Mouse (Mus musculus) embryonic facial prominence, embryonic 13.5 days (tissue): ENCODE measurements around the gene Ltb. TPM values are rescaled to one million over a fixed set of nuclear protein-coding genes. Genes with fewer than 3 reads are reported as not detected.

Experiments used
- ATAC-seq: fragments of 200-750 bp; cut with Nextera tagmentation; 2 replicates; pipeline ENCODE4 v1.8.0; 2017; ENCODE audit warnings: low read depth; ENCODE audit not compliant: insufficient number of reproducible peaks, insufficient read depth, low FRiP score, low TSS enrichment
- H3K27ac ChIP-seq: fragments of 300-500 bp; sonication (generic); 2 replicates; pipeline ENCODE4 v1.5.1; 2015; ENCODE audit warnings: moderate library complexity, mild to moderate bottlenecking, inconsistent platforms
- H3K27me3 ChIP-seq: fragments of 300-500 bp; sonication (generic); 2 replicates; pipeline ENCODE4 v1.6.1; 2015; ENCODE audit warnings: mild to moderate bottlenecking, inconsistent platforms
- H3K36me3 ChIP-seq: fragments of 300-500 bp; sonication (generic); 2 replicates; pipeline ENCODE4 v1.6.1; 2015; ENCODE audit warnings: mild to moderate bottlenecking, inconsistent platforms
- H3K4me1 ChIP-seq: fragments of 300-500 bp; sonication (generic); 2 replicates; pipeline ENCODE4 v1.6.1; 2015; ENCODE audit warnings: inconsistent platforms
- H3K4me2 ChIP-seq: fragments of 300-500 bp; sonication (generic); 2 replicates; pipeline ENCODE4 v1.6.1; 2015; ENCODE audit warnings: moderate library complexity, mild to moderate bottlenecking, inconsistent platforms
- H3K4me3 ChIP-seq: fragments of 300-500 bp; sonication (generic); 2 replicates; pipeline ENCODE4 v1.5.1; 2015; ENCODE audit warnings: mild to moderate bottlenecking, inconsistent platforms
- H3K9ac ChIP-seq: fragments of 300-500 bp; sonication (generic); 2 replicates; pipeline ENCODE4 v1.6.1; 2015; ENCODE audit warnings: mild to moderate bottlenecking, inconsistent platforms
- H3K9me3 ChIP-seq: fragments of 300-500 bp; sonication (generic); 2 replicates; pipeline ENCODE4 v1.6.1; 2016; ENCODE audit warnings: inconsistent platforms
- WGBS: fragments of 180-500 bp; shearing (Covaris S2); methylation state at CpG from one replicate; pipeline ENCODE4 v1.1.7; 2015; ENCODE audit warnings: mixed read lengths; 5-methylcytosine and 5-hydroxymethylcytosine counted together
- polyA plus RNA-seq: library from polyadenylated mRNA; unstranded; fragments of >200 nt; fragmentation: Nextera tagmentation; extraction: Ambion mirVana; gene quantifications from 2 replicates; pipeline ENCODE4 v1.2.1, GENCODE M21; 2015

Gene Ltb
- 1.8 and 2.1 TPM in 2 replicates for polyA plus RNA-seq

DNA sequence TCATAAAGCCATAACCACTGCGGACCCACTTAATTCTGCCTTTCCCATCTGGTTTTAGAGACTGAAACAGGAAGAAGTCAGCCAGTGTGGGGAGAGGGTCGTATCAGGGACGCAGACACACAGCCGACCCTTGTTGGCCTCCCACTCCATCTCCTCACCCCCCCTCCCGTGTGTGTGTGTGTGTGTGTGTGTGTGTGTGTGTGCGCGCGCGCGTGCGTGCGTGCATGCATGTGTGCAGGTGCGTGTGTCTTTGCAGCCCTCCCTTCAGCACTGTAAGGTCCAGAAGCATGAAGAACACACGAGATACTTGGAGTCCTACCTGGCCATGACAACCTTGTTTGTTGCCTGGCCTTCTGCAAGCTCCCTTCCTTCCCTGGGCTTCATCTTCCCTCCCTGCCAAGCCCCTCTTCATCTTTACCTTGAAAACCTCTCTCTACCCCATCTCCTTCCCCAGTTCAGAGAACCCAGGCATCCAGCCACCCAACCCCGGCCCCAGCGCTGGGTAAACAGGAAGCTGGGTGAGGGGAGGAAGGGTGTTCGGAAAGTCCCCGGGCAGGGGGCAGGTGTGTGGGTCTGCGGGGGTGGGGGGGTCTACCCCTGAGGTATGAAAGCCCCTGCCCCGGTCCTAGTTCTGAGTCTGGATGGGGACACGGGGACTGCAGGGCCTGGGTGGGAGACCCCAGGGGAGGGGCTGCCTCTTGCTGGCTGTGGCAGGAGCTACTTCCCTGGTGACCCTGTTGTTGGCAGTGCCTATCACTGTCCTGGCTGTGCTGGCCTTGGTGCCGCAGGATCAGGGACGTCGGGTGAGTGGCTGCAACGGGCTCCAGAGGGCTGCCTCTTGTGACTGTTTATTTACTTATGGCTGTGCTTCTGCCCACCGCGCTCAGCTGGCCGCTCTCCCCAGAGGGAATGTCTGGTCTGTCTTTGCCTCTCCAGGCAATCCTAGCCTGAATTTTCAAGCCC, at the start of gene Ltb:
TSS of gene Ltb (plus strand) at position 559 of the 963 bp plus-strand sequence.
- peak within 1 kb of the TSS; percentile 69 for H3K9ac ChIP-seq
- H3K4me2 ChIP-seq: peak within 1 kb of the TSS; percentile 77
- peaks cover 54% of the 10 kb centered on the region for H3K27me3 ChIP-seq
- no peak within 1 kb of the TSS for H3K27ac ChIP-seq
- no peaks in the 10 kb centered on the region for H3K36me3 ChIP-seq
- H3K4me3 ChIP-seq: peak within 1 kb of the TSS; percentile 49
- no peak for ATAC-seq
- no peaks in the 10 kb centered on the region for H3K9me3 ChIP-seq
- 59% methylated on average over 25 of the region's 28 CpGs for WGBS
- H3K4me1 ChIP-seq: peaks cover 14% of the 10 kb centered on the region; the same call in 1 of the 2 replicates

DNA sequence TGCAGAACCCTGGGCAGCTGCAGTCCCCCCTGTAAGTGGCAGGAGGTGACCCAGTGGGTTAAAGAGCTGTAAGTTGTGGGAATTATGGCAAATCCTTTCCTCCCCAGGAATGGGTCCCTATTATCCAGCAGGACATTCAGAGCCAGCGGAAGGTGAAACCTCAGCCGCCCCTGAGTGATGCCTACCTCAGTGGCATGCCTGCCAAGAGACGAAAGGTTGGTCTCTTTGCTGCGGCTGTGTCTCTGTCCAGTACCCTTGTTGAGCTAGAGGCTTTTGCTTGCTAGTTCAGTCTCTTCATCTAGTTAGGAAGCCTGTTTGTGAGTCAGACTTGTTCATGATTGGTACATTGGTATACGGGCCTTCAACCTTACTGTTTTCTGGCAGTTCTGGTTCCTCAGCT, 48.1 kb upstream of the Ltb start:
- 86% methylated on average over 5 of the region's 5 CpGs for WGBS
- H3K27me3 ChIP-seq: no peaks in the 10 kb centered on the region
- H3K36me3 ChIP-seq: peaks cover 96% of the 10 kb centered on the region
- no peak overlapping the region for H3K9ac ChIP-seq
- H3K4me3 ChIP-seq: no peak overlapping the region
- no peaks in the 10 kb centered on the region for H3K9me3 ChIP-seq
- no peak overlapping the region for H3K27ac ChIP-seq
- H3K4me2 ChIP-seq: no peak overlapping the region
- no peaks in the 10 kb centered on the region for H3K4me1 ChIP-seq
- no peak for ATAC-seq

DNA sequence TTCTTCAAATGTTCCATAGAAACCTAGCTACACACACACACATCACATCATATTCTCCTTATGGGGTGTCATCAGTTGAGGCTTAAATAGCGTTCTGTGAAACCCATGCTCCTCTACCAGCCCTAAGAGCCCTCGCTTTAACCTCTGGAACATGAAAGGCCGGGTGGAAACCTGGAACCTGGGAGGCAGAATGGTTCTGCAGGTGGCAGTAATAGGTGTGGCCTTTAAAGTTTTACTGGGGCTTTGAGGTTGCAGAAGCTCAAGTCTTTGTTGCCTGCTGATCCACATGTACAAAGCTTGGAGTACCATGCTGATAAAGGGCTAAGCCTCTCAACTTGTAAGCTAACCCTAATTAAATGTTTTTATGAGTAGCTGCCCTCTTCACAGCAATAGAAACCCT, 46.9 kb upstream of the Ltb start:
- Histone ChIP-seq H3K27me3 (no peaks in the 10 kb centered on the region), H3K9ac (no peak overlapping the region), H3K4me1 (no peaks in the 10 kb centered on the region), H3K36me3 (peaks cover 96% of the 10 kb centered on the region), H3K4me2 (no peak overlapping the region), H3K9me3 (no peaks in the 10 kb centered on the region), H3K4me3 (no peak overlapping the region), H3K27ac (peak overlapping the region; percentile 35; the same call in 1 of the 2 replicates)
- no peak for ATAC-seq
- 64% methylated on average over 3 of the region's 3 CpGs for WGBS

DNA sequence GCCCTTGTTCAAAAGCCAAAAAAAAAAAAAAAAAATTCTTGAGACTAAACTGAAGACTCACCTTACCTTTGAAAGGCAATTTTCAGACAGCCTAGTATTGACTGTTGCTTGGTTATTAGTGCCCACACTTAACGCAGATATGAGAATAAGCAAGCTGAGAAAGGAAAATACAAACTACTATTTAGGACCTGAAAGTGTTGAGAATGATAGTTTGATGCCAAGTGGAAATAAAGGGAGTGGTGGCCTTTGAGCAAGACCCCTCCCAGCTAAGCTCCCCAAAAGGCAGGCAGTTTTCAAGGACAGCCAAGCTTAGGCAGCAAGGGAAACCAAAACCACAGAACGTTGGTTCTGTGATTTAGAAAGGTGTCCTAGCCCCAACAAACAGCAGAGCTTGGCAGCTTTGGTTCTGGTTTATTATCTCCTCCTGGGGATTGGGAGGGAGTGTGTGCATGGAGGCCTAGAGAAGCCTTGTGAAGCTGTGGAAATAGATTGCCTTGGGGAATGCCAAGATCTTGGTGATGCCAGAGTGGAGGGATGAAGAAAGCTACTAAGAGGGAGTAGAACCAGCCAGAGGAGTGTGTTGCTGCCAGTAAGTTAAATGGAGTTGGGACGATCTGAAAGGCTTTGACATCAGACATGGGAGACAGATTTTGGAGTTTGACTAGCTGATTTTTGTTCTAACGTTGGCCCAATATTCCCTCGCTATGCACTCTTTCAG, 46.2 kb upstream of the Ltb start:
- Histone ChIP-seq H3K36me3 (peaks cover 96% of the 10 kb centered on the region), H3K4me3 (no peak overlapping the region), H3K9ac (no peak overlapping the region), H3K27me3 (no peaks in the 10 kb centered on the region), H3K4me2 (no peak overlapping the region), H3K27ac (peak overlapping the region; percentile 33; the same call in 1 of the 2 replicates), H3K4me1 (no peaks in the 10 kb centered on the region), H3K9me3 (no peaks in the 10 kb centered on the region)
- ATAC-seq: no peak; the same call in 1 of the 2 replicates
- WGBS: 69% methylated on average over 5 of the region's 5 CpGs

DNA sequence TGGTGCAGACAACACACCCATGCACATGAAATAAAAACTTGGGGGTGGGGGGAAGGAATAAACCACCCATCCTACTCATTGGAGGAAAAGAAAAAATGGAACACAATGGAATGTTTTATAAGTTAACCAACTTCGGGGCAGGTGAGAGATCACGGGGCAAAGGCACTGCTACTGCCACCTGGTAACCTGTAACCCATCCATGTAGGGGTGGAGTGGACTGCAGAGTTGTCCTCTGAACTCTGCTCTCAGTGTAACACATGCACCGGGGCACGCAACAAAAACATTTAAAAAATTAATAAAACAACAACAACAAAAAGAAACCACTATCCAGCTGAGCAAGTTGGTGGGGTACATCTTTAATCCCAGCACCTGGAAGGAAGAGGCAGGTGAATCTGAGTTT, 42.1 kb upstream of the Ltb start:
- H3K27me3 ChIP-seq: no peaks in the 10 kb centered on the region
- H3K9me3 ChIP-seq: no peaks in the 10 kb centered on the region
- 93% methylated on average over 4 of the region's 4 CpGs for WGBS
- no peak overlapping the region for H3K4me3 ChIP-seq
- H3K4me1 ChIP-seq: peaks cover 23% of the 10 kb centered on the region
- no peak overlapping the region for H3K4me2 ChIP-seq
- peaks cover 96% of the 10 kb centered on the region for H3K36me3 ChIP-seq
- no peak for ATAC-seq
- H3K9ac ChIP-seq: no peak overlapping the region
- H3K27ac ChIP-seq: no peak overlapping the region

DNA sequence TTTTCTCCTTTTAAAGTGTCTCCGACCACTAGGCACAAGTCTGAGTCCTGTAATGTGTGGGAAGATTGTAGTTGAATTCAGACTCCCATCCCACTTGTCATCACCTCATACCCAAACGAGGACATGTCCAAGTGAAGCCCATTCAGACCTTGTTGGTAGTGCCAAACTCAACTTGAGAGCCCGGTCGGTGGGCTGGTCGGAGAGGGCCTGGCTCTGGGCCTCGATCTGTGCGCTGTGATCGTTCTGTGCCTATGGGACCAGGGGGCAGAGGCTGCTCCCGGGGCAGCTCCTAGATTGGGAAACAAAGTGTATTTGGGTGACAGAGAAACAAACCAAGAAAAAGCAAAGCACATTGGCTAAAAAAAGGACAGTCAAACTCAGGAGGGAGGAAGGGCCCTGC, 41.2 kb upstream of the Ltb start:
- Histone ChIP-seq H3K27ac (no peak overlapping the region), H3K4me3 (no peak overlapping the region), H3K27me3 (no peaks in the 10 kb centered on the region), H3K9ac (no peak overlapping the region), H3K36me3 (peaks cover 98% of the 10 kb centered on the region), H3K9me3 (no peaks in the 10 kb centered on the region), H3K4me2 (no peak overlapping the region), H3K4me1 (peaks cover 23% of the 10 kb centered on the region)
- ATAC-seq: no peak
- WGBS: 93% methylated on average over 9 of the region's 9 CpGs

DNA sequence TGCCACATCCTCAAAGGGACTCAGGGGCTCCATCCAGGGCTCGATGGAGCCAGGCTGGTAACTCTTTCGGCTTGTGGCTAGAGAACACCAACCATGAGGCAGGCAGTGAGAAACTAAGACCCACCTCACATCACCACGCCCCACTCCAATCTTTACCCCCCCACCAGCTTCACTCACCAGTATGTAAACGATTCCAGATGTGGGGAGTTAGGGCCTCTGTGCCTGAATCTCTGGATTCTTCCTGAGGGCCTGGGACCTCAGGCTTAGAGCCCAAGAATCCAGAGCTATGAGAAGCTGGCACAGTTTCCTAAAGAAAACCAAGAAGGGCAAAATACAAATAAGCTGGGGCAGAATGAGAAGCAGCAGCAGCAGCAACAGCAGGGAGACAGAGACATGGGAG, 40.3 kb upstream of the Ltb start:
- H3K36me3 ChIP-seq: peaks cover 98% of the 10 kb centered on the region
- H3K27me3 ChIP-seq: no peaks in the 10 kb centered on the region
- no peak for ATAC-seq
- WGBS: 35% methylated on average over 4 of the region's 4 CpGs
- peaks cover 23% of the 10 kb centered on the region for H3K4me1 ChIP-seq
- no peak overlapping the region for H3K4me2 ChIP-seq
- 0 out of 2 replicates have a peak overlapping the region, but pooled peaks have one; percentile 63 for H3K9ac ChIP-seq
- no peak overlapping the region for H3K4me3 ChIP-seq
- H3K27ac ChIP-seq: peak overlapping the region; percentile 77
- no peaks in the 10 kb centered on the region for H3K9me3 ChIP-seq

DNA sequence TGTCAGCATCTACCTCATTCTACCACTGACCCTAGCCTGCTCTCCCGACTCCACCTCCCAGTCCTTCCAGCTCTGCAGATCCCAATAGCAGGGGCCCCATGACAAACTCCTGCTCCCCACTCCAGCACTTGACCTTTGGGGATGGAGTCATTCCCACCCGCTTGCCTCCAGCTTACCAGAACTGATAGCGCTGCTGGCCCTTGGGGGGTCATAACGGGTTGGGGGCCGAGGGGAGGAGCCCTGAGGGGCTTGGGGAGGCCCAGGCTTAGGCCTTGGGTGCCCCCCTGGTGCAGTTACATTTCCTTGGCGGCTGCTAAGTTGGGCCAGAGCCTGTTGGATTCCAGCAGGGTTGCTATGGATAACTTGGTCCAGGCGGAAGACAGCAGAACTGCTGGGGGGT, 39.6 kb upstream of the Ltb start:
- Histone ChIP-seq H3K9me3 (no peaks in the 10 kb centered on the region), H3K36me3 (peaks cover 98% of the 10 kb centered on the region), H3K9ac (peak overlapping the region; percentile 63), H3K27me3 (no peaks in the 10 kb centered on the region), H3K27ac (peak overlapping the region; percentile 77), H3K4me1 (peaks cover 23% of the 10 kb centered on the region), H3K4me2 (peak overlapping the region; percentile 5; the same call in 1 of the 2 replicates), H3K4me3 (no peak overlapping the region)
- no peak for ATAC-seq
- 73% methylated on average over 7 of the region's 7 CpGs for WGBS

DNA sequence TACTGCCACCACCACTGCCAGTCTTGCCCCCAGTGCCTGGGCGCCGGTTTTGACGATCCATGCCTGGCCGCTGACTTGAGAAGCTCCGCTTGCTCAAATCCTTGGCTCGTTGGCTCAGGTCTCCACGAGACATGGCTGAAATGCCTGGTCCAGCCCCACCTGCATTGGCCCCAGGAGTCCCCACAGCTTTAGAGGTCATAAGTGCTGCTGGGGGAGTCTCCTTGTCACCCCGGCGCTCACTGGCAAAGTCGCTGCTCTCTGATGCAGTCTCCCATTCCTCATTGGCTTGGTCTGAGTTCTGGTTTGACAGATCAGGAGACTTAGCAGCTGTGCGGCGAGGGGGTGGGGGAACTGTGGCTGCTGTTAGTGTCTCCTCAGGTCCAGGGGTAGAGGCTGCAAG, 38.8 kb upstream of the Ltb start:
- 90% methylated on average over 12 of the region's 12 CpGs for WGBS
- ATAC-seq: no peak
- peaks cover 23% of the 10 kb centered on the region for H3K4me1 ChIP-seq

DNA sequence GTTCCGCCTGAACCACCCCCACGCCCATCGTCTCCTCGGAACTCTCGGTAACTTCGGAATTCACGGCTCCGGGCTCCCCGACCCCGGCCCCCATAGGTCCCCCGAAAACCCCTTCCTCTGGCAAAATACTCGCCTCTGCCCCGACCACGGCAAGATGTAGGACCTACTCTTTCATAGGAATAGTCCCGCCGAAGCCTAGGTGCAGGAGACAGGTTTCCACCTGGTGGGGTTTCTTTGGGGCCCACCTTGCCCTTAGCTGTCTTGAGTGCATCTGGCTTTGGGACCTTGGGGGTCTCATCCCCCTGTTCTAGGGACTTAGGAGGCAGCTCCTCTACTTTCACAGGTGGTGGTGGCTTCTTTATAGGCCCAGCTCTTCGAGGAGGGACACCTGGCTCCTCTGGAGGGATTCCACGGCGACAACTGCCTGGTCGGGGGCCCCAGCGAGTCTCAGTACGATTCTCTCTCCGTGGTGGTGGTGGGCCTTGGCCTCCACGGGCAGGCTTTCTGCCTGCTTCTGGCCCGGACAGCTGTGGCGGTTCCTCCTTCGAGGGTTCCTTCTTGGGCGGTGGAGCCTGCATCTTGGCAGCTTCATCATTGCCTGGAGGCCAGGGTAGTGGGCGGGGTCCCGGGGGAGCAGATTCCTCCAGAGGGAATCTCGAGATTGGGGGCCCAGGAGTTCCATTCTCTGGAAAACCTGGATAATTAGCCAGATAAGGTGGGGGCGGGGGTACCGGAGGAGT, 37.6 kb upstream of the Ltb start:
- no peak overlapping the region for H3K4me3 ChIP-seq
- H3K4me1 ChIP-seq: peaks cover 24% of the 10 kb centered on the region
- 89% methylated on average over 33 of the region's 33 CpGs for WGBS
- H3K27me3 ChIP-seq: no peaks in the 10 kb centered on the region
- no peak overlapping the region for H3K27ac ChIP-seq
- H3K9ac ChIP-seq: 0 out of 2 replicates have a peak overlapping the region, but pooled peaks have one; percentile 36
- no peak for ATAC-seq
- no peak overlapping the region for H3K4me2 ChIP-seq
- H3K36me3 ChIP-seq: peaks cover 100% of the 10 kb centered on the region
- no peaks in the 10 kb centered on the region for H3K9me3 ChIP-seq

More for the DNA sequence above, 38.8 kb upstream of the Ltb start:
- H3K4me2 ChIP-seq: no peak overlapping the region
- H3K9ac ChIP-seq: no peak overlapping the region
- no peaks in the 10 kb centered on the region for H3K27me3 ChIP-seq
- peaks cover 98% of the 10 kb centered on the region for H3K36me3 ChIP-seq
- no peak overlapping the region for H3K4me3 ChIP-seq
- H3K27ac ChIP-seq: peak overlapping the region; percentile 77; the same call in 1 of the 2 replicates
- H3K9me3 ChIP-seq: no peaks in the 10 kb centered on the region

DNA sequence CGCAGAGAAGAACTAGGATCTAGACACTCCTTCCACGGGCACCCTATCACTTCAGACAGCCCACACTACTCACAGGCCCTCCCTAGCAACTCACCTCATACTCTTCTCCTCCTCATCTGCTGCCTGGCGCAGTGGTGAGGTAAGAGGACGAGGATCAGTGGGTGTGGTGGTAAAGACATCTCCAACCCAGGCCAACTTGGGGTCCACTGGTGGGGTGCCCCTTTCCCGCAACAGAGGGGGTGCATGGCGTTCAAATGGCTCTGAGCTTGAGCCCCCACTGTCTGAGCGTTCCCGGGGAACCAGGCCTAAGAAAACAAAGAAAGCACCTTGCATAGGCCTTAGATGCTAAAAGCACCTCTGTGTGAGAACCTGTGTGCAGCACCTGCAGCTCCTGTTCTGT, 37.0 kb upstream of the Ltb start:
- 92% methylated on average over 8 of the region's 8 CpGs for WGBS

More for the DNA sequence above, 37.0 kb upstream of the Ltb start:
- Histone ChIP-seq H3K36me3 (peaks cover 100% of the 10 kb centered on the region), H3K4me3 (no peak overlapping the region), H3K4me2 (no peak overlapping the region), H3K4me1 (peaks cover 31% of the 10 kb centered on the region), H3K9ac (no peak overlapping the region), H3K27me3 (no peaks in the 10 kb centered on the region), H3K27ac (no peak overlapping the region), H3K9me3 (no peaks in the 10 kb centered on the region)
- no peak for ATAC-seq
